In genomic region chr11:98971316-98972031, GRCm38 (mm10) we compare ENCODE assay signal across 10 mouse cellular contexts. TPM values are rescaled to one million over a fixed set of nuclear protein-coding genes. Genes with fewer than 3 reads are reported as not detected.
DNase-seq lines count a peak whose midpoint lies in the region; ATAC-seq lines count a peak whose summit lies in the region.
"Had no signal": no experiment of that assay in that cellular context is flagged by ENCODE, and none has a peak within 500 bp of the region (broad histone marks: within the 10 kb centered on the region; RNA-seq: fewer than 3 reads in every experiment).

No protein-coding gene starts in this region.

- peaks cover 80% of the 10 kb centered on the region for H3K36me3 ChIP-seq in kidney, embryonic 15.5 days
- H3K36me3 ChIP-seq in embryonic facial prominence, embryonic 14.5 days (ENCODE audit: control insufficient read depth, insufficient read depth, low read length), result peaks cover 89% of the 10 kb centered on the region
- 0 out of 2 replicates have a peak, but pooled peaks cover 3% of the 10 kb centered on the region for H3K36me3 ChIP-seq in hindbrain, embryonic 16.5 days (ENCODE audit: control insufficient read depth, insufficient read depth, low read length)
- peaks cover 61% of the 10 kb centered on the region for H3K36me3 ChIP-seq in neural tube, embryonic 12.5 days

- no peak for DNase-seq in kidney, adult 11 months
- peak; percentile 47 to 63 for DNase-seq in adrenal gland, adult 18-20 months (ENCODE audit: low spot score in 2 of 2)
- no peak for DNase-seq in embryonic facial prominence, embryonic 14.5 days (ENCODE audit: low spot score)
- no peak for DNase-seq in layer of hippocampus, adult 11-12 months (ENCODE audit: low spot score)
- no peak for DNase-seq in right cerebral cortex, postnatal 25 days

- peaks cover 60% of the 10 kb centered on the region for H3K4me1 ChIP-seq in kidney, embryonic 15.5 days
- peaks cover 45% of the 10 kb centered on the region for H3K4me1 ChIP-seq in embryonic facial prominence, embryonic 14.5 days (ENCODE audit: control insufficient read depth, insufficient read depth, low read length)
- H3K4me1 ChIP-seq in hindbrain, embryonic 16.5 days (ENCODE audit: control insufficient read depth, insufficient read depth, low read depth, low read length), result peaks cover 51% of the 10 kb centered on the region
- H3K4me1 ChIP-seq in neural tube, embryonic 12.5 days, result peaks cover 60% of the 10 kb centered on the region

- H3K27me3 ChIP-seq in kidney, embryonic 15.5 days, result no peaks in the 10 kb centered on the region
- no peaks in the 10 kb centered on the region for H3K27me3 ChIP-seq in embryonic facial prominence, embryonic 14.5 days (replicated peaks; ENCODE audit: control insufficient read depth, insufficient read depth, low read length)
- no peaks in the 10 kb centered on the region for H3K27me3 ChIP-seq in hindbrain, embryonic 16.5 days (replicated peaks; ENCODE audit: control insufficient read depth, insufficient read depth, low read length)
- no peaks in the 10 kb centered on the region for H3K27me3 ChIP-seq in neural tube, embryonic 12.5 days (replicated peaks)

- H3K4me2 ChIP-seq in kidney, embryonic 15.5 days, result no peak overlapping the region
- H3K4me2 ChIP-seq in embryonic facial prominence, embryonic 14.5 days (ENCODE audit: low read depth, low read length), result no peak overlapping the region
- no peak overlapping the region for H3K4me2 ChIP-seq in hindbrain, embryonic 16.5 days (ENCODE audit: low read length)
- peak overlapping the region; percentile 96 for H3K4me2 ChIP-seq in neural tube, embryonic 12.5 days (replicated peaks)

- H3K9me3 ChIP-seq in kidney, embryonic 15.5 days (replicated peaks), result no peaks in the 10 kb centered on the region
- H3K9me3 ChIP-seq in embryonic facial prominence, embryonic 14.5 days (ENCODE audit: control insufficient read depth, low read length), result no peaks in the 10 kb centered on the region
- no peaks in the 10 kb centered on the region for H3K9me3 ChIP-seq in hindbrain, embryonic 16.5 days (ENCODE audit: control insufficient read depth, low read length)
- no peaks in the 10 kb centered on the region for H3K9me3 ChIP-seq in neural tube, embryonic 12.5 days

- no peak overlapping the region for H3K4me3 ChIP-seq in kidney, embryonic 15.5 days (replicated peaks)
- H3K4me3 ChIP-seq in embryonic facial prominence, embryonic 14.5 days (ENCODE audit: low read depth, low read length), result no peak overlapping the region
- no peak overlapping the region for H3K4me3 ChIP-seq in hindbrain, embryonic 16.5 days (ENCODE audit: low read length)
- no peak overlapping the region for H3K4me3 ChIP-seq in neural tube, embryonic 12.5 days
- H3K4me3 ChIP-seq: megakaryocyte, embryonic 14.5 days had no signal

- 0 out of 2 replicates have a peak overlapping the region, but pooled peaks have one; percentile 27 for H3K27ac ChIP-seq in kidney, embryonic 15.5 days
- peak overlapping the region; percentile 6; the same call in 1 of the 2 replicates for H3K27ac ChIP-seq in embryonic facial prominence, embryonic 14.5 days (replicated peaks; ENCODE audit: low read depth, low read length)
- H3K27ac ChIP-seq in hindbrain, embryonic 16.5 days (ENCODE audit: low read depth, low read length), result peak overlapping the region; percentile 59
- H3K27ac ChIP-seq in neural tube, embryonic 12.5 days, result peak overlapping the region; percentile 97

- ATAC-seq in kidney, embryonic 15.5 days (replicated peaks; ENCODE audit: low FRiP score), result no peak
- ATAC-seq in embryonic facial prominence, embryonic 14.5 days (ENCODE audit: low read depth), result no peak
- no peak for ATAC-seq in hindbrain, embryonic 16.5 days
- ATAC-seq in neural tube, embryonic 12.5 days (ENCODE audit: low FRiP score, low read depth), result no peak

- H3K9ac ChIP-seq in kidney, embryonic 15.5 days, result no peak overlapping the region
- H3K9ac ChIP-seq in embryonic facial prominence, embryonic 14.5 days (ENCODE audit: low read depth, low read length), result no peak overlapping the region
- peak overlapping the region; percentile 22; the same call in 1 of the 2 replicates for H3K9ac ChIP-seq in hindbrain, embryonic 16.5 days (ENCODE audit: low read depth, low read length)
- H3K9ac ChIP-seq in neural tube, embryonic 12.5 days, result peak overlapping the region; percentile 84; the same call in 1 of the 2 replicates

- 77% methylated on average over 23 of the region's 23 CpGs for WGBS in kidney, embryonic 15.5 days
- WGBS in embryonic facial prominence, embryonic 14.5 days, result 70% methylated on average over 23 of the region's 23 CpGs
- 42% methylated on average over 23 of the region's 23 CpGs for WGBS in hindbrain, embryonic 16.5 days
- WGBS in neural tube, embryonic 12.5 days, result 59% methylated on average over 23 of the region's 23 CpGs

RNA-seq across cellular contexts. Expression of gene Gjd3, which starts 11.3 kb away (rescaled TPM):
- 0.48 and 0.51 TPM in 2 replicates for polyA plus RNA-seq in kidney, embryonic 15.5 days (2015; fragmentation: Nextera tagmentation; extraction: Ambion mirVana)
- not detected for total RNA-seq in adrenal gland, adult 18-20 months (2021)
- 0.34 and 0.56 TPM in 2 replicates for polyA plus RNA-seq in embryonic facial prominence, embryonic 14.5 days (2014; fragmentation: Nextera tagmentation; extraction: Ambion mirVana)
- polyA plus RNA-seq in hindbrain, embryonic 16.5 days (2015; fragmentation: Nextera tagmentation; extraction: Ambion mirVana), result 2.0 and 3.0 TPM in 2 replicates
- polyA plus RNA-seq in neural tube, embryonic 12.5 days (2016; fragmentation: Nextera tagmentation; extraction: Ambion mirVana), result 1.8 and 2.0 TPM in 2 replicates
- total RNA-seq: gastrocnemius, postnatal 36 days had no signal

RNA-seq across cellular contexts. Expression of gene Rara, which starts 43.9 kb away (rescaled TPM):
- polyA plus RNA-seq in kidney, embryonic 15.5 days (2015; fragmentation: Nextera tagmentation; extraction: Ambion mirVana), result 29.3 and 32.1 TPM in 2 replicates
- 10 to 100 TPM; 16.2 to 16.7 TPM for total RNA-seq in adrenal gland, adult 18-20 months (2021)
- polyA plus RNA-seq in embryonic facial prominence, embryonic 14.5 days (2014; fragmentation: Nextera tagmentation; extraction: Ambion mirVana), result 46.4 and 50.3 TPM in 2 replicates
- 12.1 and 16.7 TPM in 2 replicates for polyA plus RNA-seq in hindbrain, embryonic 16.5 days (2015; fragmentation: Nextera tagmentation; extraction: Ambion mirVana)
- polyA plus RNA-seq in neural tube, embryonic 12.5 days (2016; fragmentation: Nextera tagmentation; extraction: Ambion mirVana), result 51.1 and 52.5 TPM in 2 replicates

RNA-seq across cellular contexts. Expression of gene Top2a, which starts 52.5 kb away (rescaled TPM):
- polyA plus RNA-seq in kidney, embryonic 15.5 days (2015; fragmentation: Nextera tagmentation; extraction: Ambion mirVana), result 249 and 256 TPM in 2 replicates
- 1 to 10 TPM; 3.2 to 4.3 TPM for total RNA-seq in adrenal gland, adult 18-20 months (2021)
- polyA plus RNA-seq in embryonic facial prominence, embryonic 14.5 days (2014; fragmentation: Nextera tagmentation; extraction: Ambion mirVana), result 181 and 201 TPM in 2 replicates
- 33.1 and 44.9 TPM in 2 replicates for polyA plus RNA-seq in hindbrain, embryonic 16.5 days (2015; fragmentation: Nextera tagmentation; extraction: Ambion mirVana)
- polyA plus RNA-seq in neural tube, embryonic 12.5 days (2016; fragmentation: Nextera tagmentation; extraction: Ambion mirVana), result 190 and 194 TPM in 2 replicates

Comparison
In these comparisons a context has a peak if more than half of its experiments do, and no peak if none do; other contexts are left out.
1. H3K27ac ChIP-seq: peak in every context shown above with its lines; median percentile 97 in neural tube, embryonic 12.5 days; 59 in hindbrain, embryonic 16.5 days; 27 in kidney, embryonic 15.5 days; 6 in embryonic facial prominence, embryonic 14.5 days.
2. H3K9ac ChIP-seq: peak in hindbrain, embryonic 16.5 days (single experiment) and neural tube, embryonic 12.5 days (single experiment); none in kidney, embryonic 15.5 days (single experiment) and embryonic facial prominence, embryonic 14.5 days (single experiment).
3. DNase-seq: peak in adrenal gland, adult 18-20 months (2 of 2); none in kidney, adult 11 months (single experiment), embryonic facial prominence, embryonic 14.5 days (single experiment), layer of hippocampus, adult 11-12 months (single experiment) and right cerebral cortex, postnatal 25 days (single experiment).